Mouse (Mus musculus): ENCODE measurements around the gene Abcb8. TPM values are rescaled to one million over a fixed set of nuclear protein-coding genes. Genes with fewer than 3 reads are reported as not detected.

The Abcb8 gene
- total and polyA plus RNA-seq, 3 experiments = 76.9 to 124 TPM; not detected in 1

GRCm38 (mm10) chr5:24353327-24353726 is 40.1 kb upstream of the Abcb8 start:
- DNase-seq (ENCODE audit: low read depth, low spot score) = no peak
- H3K27ac ChIP-seq (ENCODE audit: control insufficient read depth, low read depth, low read length) = no peak overlapping the region
- no peak overlapping the region for H3K9ac ChIP-seq (ENCODE audit: control insufficient read depth, low read depth, low read length, poor library complexity, severe bottlenecking)
- TF ChIP-seq RAD21 (IDR thresholded peaks at IDR 0.05; ENCODE audit: low read depth, low read length) (no peak), GABPA (IDR thresholded peaks at IDR 0.05; ENCODE audit: low read depth, low read length) (no peak), SIN3A (IDR thresholded peaks at IDR 0.05; ENCODE audit: low read length) (no peak), ETS1 (IDR thresholded peaks at IDR 0.05; ENCODE audit: low read depth, low read length) (no peak), MYB (IDR thresholded peaks at IDR 0.05; ENCODE audit: low read depth, low read length) (no peak), JUND (IDR thresholded peaks at IDR 0.05; ENCODE audit: low read depth, low read length) (no peak), MAZ (IDR thresholded peaks at IDR 0.05; ENCODE audit: low read depth, low read length) (no peak), E2F4 (IDR thresholded peaks at IDR 0.05; ENCODE audit: borderline replicate concordance, low read depth, low read length) (no peak), ZNF384 (IDR thresholded peaks at IDR 0.05; ENCODE audit: low read depth, low read length) (no peak), CHD1 (IDR thresholded peaks at IDR 0.05; ENCODE audit: low read depth, low read length) (no peak), POLR2AphosphoS2 (IDR thresholded peaks at IDR 0.05; ENCODE audit: low read length) (no peak), BHLHE40 (IDR thresholded peaks at IDR 0.05; ENCODE audit: borderline replicate concordance, low read depth, low read length) (no peak), NRF1 (IDR thresholded peaks at IDR 0.05; ENCODE audit: insufficient read depth, low read depth, low read length, poor library complexity, severe bottlenecking) (no peak), HCFC1 (IDR thresholded peaks at IDR 0.05; ENCODE audit: low read depth, low read length) (no peak), TBP (IDR thresholded peaks at IDR 0.05; ENCODE audit: low read depth, low read length) (no peak)
- no peaks in the 10 kb centered on the region for H3K79me2 ChIP-seq (ENCODE audit: control insufficient read depth, insufficient read depth, low read length, poor library complexity)
- H3K9me3 ChIP-seq (replicated peaks; ENCODE audit: insufficient read depth, low read length) = no peaks in the 10 kb centered on the region
- H3K36me3 ChIP-seq (ENCODE audit: control insufficient read depth in 1 of 2, insufficient read depth in 2 of 2, low read length in 2 of 2) = peaks cover 0 to 5% of the 10 kb centered on the region in 2 experiments; a peak in 1 of 4 replicates
- no peak overlapping the region for H3K4me3 ChIP-seq (ENCODE audit: control insufficient read depth in 1 of 2, insufficient read depth in 1 of 2, low read depth in 2 of 2, low read length in 2 of 2)
- no peaks in the 10 kb centered on the region; a peak in 3 of 4 replicates for H3K27me3 ChIP-seq (ENCODE audit: control insufficient read depth in 1 of 2, insufficient read depth in 2 of 2, low read length in 2 of 2)
- peaks cover 5 to 14% of the 10 kb centered on the region in 2 experiments; a peak in 2 of 4 replicates for H3K4me1 ChIP-seq (ENCODE audit: control insufficient read depth in 1 of 2, insufficient read depth in 2 of 2, low read length in 2 of 2)

- H3K4me3 ChIP-seq (ENCODE audit: control insufficient read depth in 1 of 2, insufficient read depth in 1 of 2, low read depth in 2 of 2, low read length in 2 of 2) = no peak overlapping the region
- H3K4me1 ChIP-seq (ENCODE audit: control insufficient read depth in 1 of 2, insufficient read depth in 2 of 2, low read length in 2 of 2) = peaks cover 0 to 5% of the 10 kb centered on the region in 2 experiments; a peak in 2 of 4 replicates
- no peak for TF ChIP-seq POLR2AphosphoS5 (IDR thresholded peaks at IDR 0.05; ENCODE audit: borderline replicate concordance, low read depth, low read length)
- no peak for TF ChIP-seq EP300 (IDR thresholded peaks at IDR 0.05; ENCODE audit: low read depth in 1 of 2, low read length in 2 of 2)
- TF ChIP-seq MYB (IDR thresholded peaks at IDR 0.05; ENCODE audit: low read depth, low read length) = no peak
- TF ChIP-seq ETS1 (IDR thresholded peaks at IDR 0.05; ENCODE audit: low read depth, low read length) = no peak
- TF ChIP-seq USF2 (IDR thresholded peaks at IDR 0.05; ENCODE audit: borderline replicate concordance in 1 of 2, insufficient read depth in 1 of 2, low read depth in 1 of 2, low read length in 2 of 2) = no peak
- no peak for TF ChIP-seq BHLHE40 (IDR thresholded peaks at IDR 0.05; ENCODE audit: borderline replicate concordance, low read depth, low read length)
- TF ChIP-seq POLR2A (IDR thresholded peaks at IDR 0.05; ENCODE audit: control insufficient read depth in 1 of 2, insufficient read depth in 1 of 2, low read depth in 1 of 2, low read length in 2 of 2, poor library complexity in 1 of 2) = no peak
- TF ChIP-seq SIN3A (IDR thresholded peaks at IDR 0.05; ENCODE audit: low read length) = no peak
- no peak for TF ChIP-seq ZC3H11A (IDR thresholded peaks at IDR 0.05; ENCODE audit: low read depth, low read length)
- no peak for TF ChIP-seq TAL1 (IDR thresholded peaks at IDR 0.05; ENCODE audit: low read length)
- TF ChIP-seq ELF1 (IDR thresholded peaks at IDR 0.05; ENCODE audit: low read depth, low read length) = no peak
- TF ChIP-seq MAX (IDR thresholded peaks at IDR 0.05; ENCODE audit: low read length) = no peak
- no peak for TF ChIP-seq KAT2A (conservative IDR thresholded peaks at IDR 0.05; ENCODE audit: low read depth, low read length)
- no peak for TF ChIP-seq TCF12 (IDR thresholded peaks at IDR 0.05; ENCODE audit: low read depth, low read length)
- TF ChIP-seq USF1 (IDR thresholded peaks at IDR 0.05; ENCODE audit: low read depth, low read length) = no peak
- no peak for TF ChIP-seq ZMIZ1 (IDR thresholded peaks at IDR 0.05; ENCODE audit: low read depth, low read length)
- TF ChIP-seq CHD2 (IDR thresholded peaks at IDR 0.05; ENCODE audit: low read length) = no peak
- no peak for TF ChIP-seq E2F4 (IDR thresholded peaks at IDR 0.05; ENCODE audit: borderline replicate concordance, low read depth, low read length)
- TF ChIP-seq GATA1 (IDR thresholded peaks at IDR 0.05; ENCODE audit: low read depth, low read length) = no peak
- DNase-seq (ENCODE audit: low read depth, low spot score) = no peak
- peaks cover 0 to 2% of the 10 kb centered on the region in 2 experiments; a peak in 3 of 4 replicates for H3K27me3 ChIP-seq (ENCODE audit: control insufficient read depth in 1 of 2, insufficient read depth in 2 of 2, low read length in 2 of 2)
- no peaks in the 10 kb centered on the region for H3K9me3 ChIP-seq (replicated peaks; ENCODE audit: insufficient read depth, low read length)
- H3K79me2 ChIP-seq (ENCODE audit: control insufficient read depth, insufficient read depth, low read length, poor library complexity) = no peaks in the 10 kb centered on the region
- no peak overlapping the region for H3K27ac ChIP-seq (ENCODE audit: control insufficient read depth, low read depth, low read length)
- no peak overlapping the region for H3K9ac ChIP-seq (ENCODE audit: control insufficient read depth, low read depth, low read length, poor library complexity, severe bottlenecking)
- no peaks in the 10 kb centered on the region for H3K36me3 ChIP-seq (ENCODE audit: control insufficient read depth in 1 of 2, insufficient read depth in 2 of 2, low read length in 2 of 2)
Observed at GRCm38 (mm10) chr5:24356764-24357163, 36.7 kb upstream of the Abcb8 start.
